Mouse (Mus musculus) limb, embryonic 10.5 days (tissue): ENCODE measurements around the gene Clec16a. TPM values are rescaled to one million over a fixed set of nuclear protein-coding genes. Genes with fewer than 3 reads are reported as not detected.

Source experiments
- DNase-seq: peaks from one replicate; pipeline ENCODE4 v3.0.0-alpha.2; 2017; ENCODE audit warnings: low spot score
- H3K27ac ChIP-seq: fragments of 300-500 bp; sonication (generic); 2 replicates; pipeline ENCODE4 v1.5.1; 2016; ENCODE audit warnings: mild to moderate bottlenecking
- H3K27me3 ChIP-seq: fragments of 300-500 bp; sonication (generic); 2 replicates; pipeline ENCODE4 v1.6.1; 2016; ENCODE audit warnings: low read depth, mild to moderate bottlenecking; ENCODE audit not compliant: poor library complexity, severe bottlenecking
- H3K36me3 ChIP-seq: fragments of 300-500 bp; sonication (generic); 2 replicates; pipeline ENCODE4 v1.6.1; 2016; ENCODE audit warnings: mild to moderate bottlenecking, moderate library complexity
- H3K4me1 ChIP-seq: fragments of 300-500 bp; sonication (generic); 2 replicates; pipeline ENCODE4 v1.6.1; 2016
- H3K4me3 ChIP-seq: fragments of 300-500 bp; sonication (generic); 2 replicates; pipeline ENCODE4 v1.5.1; 2016; ENCODE audit warnings: mild to moderate bottlenecking, moderate library complexity
- H3K9me3 ChIP-seq: fragments of 300-500 bp; sonication (generic); replicated peaks from 2 replicates; pipeline ENCODE4 v1.6.1; 2016; ENCODE audit warnings: mild to moderate bottlenecking
- WGBS: fragments of 180-500 bp; shearing (Covaris S2); methylation state at CpG from one replicate; pipeline ENCODE4 v1.1.7; 2016; 5-methylcytosine and 5-hydroxymethylcytosine counted together
- polyA plus RNA-seq: library from polyadenylated mRNA; unstranded; fragments of >200 nt; fragmentation: Nextera tagmentation; extraction: Ambion mirVana; gene quantifications from 2 replicates; pipeline ENCODE4 v1.2.1, GENCODE M21; 2016

The Clec16a gene
- polyA plus RNA-seq, 1 experiment from 2014 or later: 27.0 TPM

DNA sequence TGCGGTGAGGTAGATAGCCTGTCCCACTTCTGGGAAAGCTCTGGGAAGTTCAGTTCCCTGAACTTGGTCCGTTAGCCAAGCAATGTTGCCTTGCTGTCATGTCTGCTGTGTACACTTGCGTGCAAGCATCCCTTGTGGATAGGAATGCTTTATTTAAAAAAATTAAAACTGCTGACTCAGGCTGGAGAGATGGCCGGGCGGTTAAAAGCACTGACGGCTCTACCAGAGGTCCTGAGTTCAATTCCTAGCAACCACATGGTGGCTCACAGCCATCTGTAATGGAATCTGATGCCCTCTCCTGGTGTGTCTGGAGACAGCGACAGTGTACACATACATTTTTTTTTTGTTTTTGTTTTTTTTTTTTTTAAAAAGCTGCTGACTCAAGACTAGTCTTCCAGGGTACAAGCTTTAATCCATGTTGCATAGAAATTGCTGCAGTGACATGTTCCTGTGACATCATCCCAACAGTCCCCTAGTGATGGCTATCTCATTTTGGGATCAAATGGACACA is 242.5 kb downstream of the Clec16a start:
- Histone ChIP-seq H3K4me3 (no peak overlapping the region), H3K27ac (no peak overlapping the region), H3K27me3 (peaks cover 13% of the 10 kb centered on the region), H3K4me1 (peaks cover 53% of the 10 kb centered on the region), H3K36me3 (no peaks in the 10 kb centered on the region), H3K9me3 (no peaks in the 10 kb centered on the region)
- 81% methylated on average over 7 of the region's 7 CpGs for WGBS
- no peak for DNase-seq

DNA sequence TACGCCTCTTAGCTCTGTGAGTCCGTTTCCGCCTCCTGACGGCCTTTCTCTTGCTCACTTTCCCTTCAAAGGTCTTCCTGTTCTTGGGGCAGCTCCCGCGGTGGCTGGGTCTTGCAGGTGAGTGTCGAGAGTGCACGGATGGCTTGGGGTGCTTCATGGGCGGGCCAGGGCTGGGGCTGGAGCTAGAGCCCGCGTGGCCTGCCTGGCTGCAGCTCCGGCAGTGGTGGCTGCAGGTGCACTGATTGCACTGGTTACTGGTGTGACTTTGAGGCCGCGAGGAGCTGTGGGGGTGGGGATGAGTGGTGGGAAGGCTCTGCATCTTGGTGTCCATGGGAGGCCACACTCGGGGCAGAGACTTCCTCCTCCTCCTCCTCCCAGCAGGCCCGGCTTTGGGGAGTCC is 243.1 kb downstream of the Clec16a start, which contains the start of gene Tnp2:
Tnp2 (minus strand) TSS at position 390 of the 400 bp plus-strand sequence.
- Histone ChIP-seq H3K4me3 (no peak within 1 kb of the TSS), H3K4me1 (peaks cover 47% of the 10 kb centered on the region), H3K27me3 (peaks cover 8% of the 10 kb centered on the region), H3K9me3 (no peaks in the 10 kb centered on the region), H3K27ac (0 out of 2 replicates have a peak within 1 kb of the TSS, but pooled peaks have one; percentile 12), H3K36me3 (no peaks in the 10 kb centered on the region)
- DNase-seq: no peak
- 44% methylated on average over 16 of the region's 16 CpGs for WGBS

- Histone ChIP-seq H3K4me1 (peaks cover 42% of the 10 kb centered on the region), H3K27me3 (peaks cover 2% of the 10 kb centered on the region; the same call in 1 of the 2 replicates), H3K27ac (no peak overlapping the region), H3K9me3 (no peaks in the 10 kb centered on the region), H3K36me3 (no peaks in the 10 kb centered on the region), H3K4me3 (no peak overlapping the region)
- WGBS: 47% methylated on average over 4 of the region's 4 CpGs
- DNase-seq: no peak
Measured at GRCm38 (mm10) chr16:10788866-10789265, 243.7 kb downstream of the Clec16a start.

DNA sequence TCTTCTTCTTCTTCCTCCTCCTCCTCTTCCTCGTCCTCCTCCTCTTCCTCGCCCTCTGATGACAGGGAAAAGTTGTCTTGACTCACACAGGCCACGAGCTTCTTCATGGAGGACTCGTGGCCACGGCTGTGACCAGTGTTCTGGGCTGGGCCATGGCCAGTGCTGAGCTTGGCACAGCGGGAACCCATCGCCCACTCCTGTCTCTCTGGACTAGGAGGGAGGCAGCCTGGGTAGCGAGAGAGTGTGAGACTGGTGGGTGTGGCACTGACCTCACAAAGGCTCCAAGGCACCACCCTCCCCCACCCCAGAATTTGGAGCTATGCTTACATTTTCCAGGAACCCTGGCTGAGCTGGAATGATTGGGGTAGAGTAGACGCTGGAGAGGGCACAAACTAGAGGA is 245.6 kb downstream of the Clec16a start, which contains the start of gene Prm3:
Prm3 (minus strand) TSS at position 213 of the 400 bp plus-strand sequence.
- H3K9me3 ChIP-seq: no peaks in the 10 kb centered on the region
- DNase-seq: no peak
- peaks cover 14% of the 10 kb centered on the region for H3K27me3 ChIP-seq
- WGBS: 76% methylated on average over 9 of the region's 9 CpGs
- no peaks in the 10 kb centered on the region for H3K36me3 ChIP-seq
- H3K27ac ChIP-seq: no peak within 1 kb of the TSS
- H3K4me1 ChIP-seq: peaks cover 28% of the 10 kb centered on the region
- no peak within 1 kb of the TSS for H3K4me3 ChIP-seq

Other genes starting within 250 kb of the Clec16a start
- 2.4 and 4.2 TPM in 2 replicates for gene Emp2, start 231.4 kb upstream of the Clec16a start, polyA plus RNA-seq
- gene Tekt5, start 149.8 kb upstream of the Clec16a start, polyA plus RNA-seq: not detected in 2 replicates
- 92.0 and 94.8 TPM in 2 replicates for gene Nubp1, start 133.4 kb upstream of the Clec16a start, polyA plus RNA-seq
- gene Tvp23a, start 98.0 kb upstream of the Clec16a start, polyA plus RNA-seq: 15.9 and 22.7 TPM in 2 replicates
- 0.09 and 0.19 TPM in 2 replicates for gene Ciita, start 65.3 kb upstream of the Clec16a start, polyA plus RNA-seq
- 17.4 and 20.5 TPM in 2 replicates for gene Dexi, start 2.3 kb upstream of the Clec16a start, polyA plus RNA-seq
- 3.5 and 4.6 TPM in 2 replicates for gene Socs1, start 240.2 kb downstream of the Clec16a start, polyA plus RNA-seq
- not detected in 2 replicates for gene Tnp2, start 243.3 kb downstream of the Clec16a start, polyA plus RNA-seq
- gene Prm3, start 245.6 kb downstream of the Clec16a start, polyA plus RNA-seq: not detected in 2 replicates